Mouse (Mus musculus): ENCODE measurements at regions not wholly inside any gene's neighbourhood (a gene's known extent, or its start where the extent isn't known, plus 50 kb on each side); places are given as distances from the start of the nearest gene placed in this dataset.

- ATAC-seq (replicated peaks; ENCODE audit: low FRiP score): no peak
- no peak for DNase-seq (ENCODE audit: low spot score)
- H3K27ac ChIP-seq (ENCODE audit: low read depth, low read length): no peak overlapping the region
Observed at GRCm38 (mm10) chr5:149353039-149353655, 58.4 kb upstream of the Medag start.

GRCm38 (mm10) chr5:149354448-149355115 lies 57.0 kb upstream of the Medag start:
- no peaks in the 10 kb centered on the region; the same call in 1 of the 2 replicates for H3K9me3 ChIP-seq (ENCODE audit: control insufficient read depth, low read length)

More at GRCm38 (mm10) chr5:149353039-149353655, 58.4 kb upstream of the Medag start:
- H3K4me3 ChIP-seq (ENCODE audit: low read depth, low read length): no peak overlapping the region
- no peaks in the 10 kb centered on the region for H3K36me3 ChIP-seq (ENCODE audit: control insufficient read depth, insufficient read depth, low read length)
- peaks cover 23% of the 10 kb centered on the region for H3K4me1 ChIP-seq (replicated peaks; ENCODE audit: control insufficient read depth, insufficient read depth, low read length)
- H3K9ac ChIP-seq (ENCODE audit: low read depth, low read length): no peak overlapping the region
- H3K4me2 ChIP-seq: no peak overlapping the region
- no peaks in the 10 kb centered on the region for H3K27me3 ChIP-seq (replicated peaks; ENCODE audit: control insufficient read depth, insufficient read depth, low read length)
- 49% methylated on average over 14 of the region's 14 CpGs for WGBS
- no peaks in the 10 kb centered on the region for H3K9me3 ChIP-seq (ENCODE audit: control insufficient read depth, low read length)

GRCm38 (mm10) chr5:149355131-149355530 lies 56.4 kb upstream of the Medag start:
- H3K36me3 ChIP-seq (ENCODE audit: control insufficient read depth, insufficient read depth, low read length): no peaks in the 10 kb centered on the region
- H3K27me3 ChIP-seq (replicated peaks; ENCODE audit: control insufficient read depth, insufficient read depth, low read length): no peaks in the 10 kb centered on the region
- no peak overlapping the region for H3K4me3 ChIP-seq (ENCODE audit: low read depth, low read length)
- H3K9me3 ChIP-seq (ENCODE audit: control insufficient read depth, low read length): peaks cover 3% of the 10 kb centered on the region; the same call in 1 of the 2 replicates
- 80% methylated on average over 7 of the region's 7 CpGs for WGBS
- ATAC-seq (replicated peaks; ENCODE audit: low FRiP score) (no peak), DNase-seq (ENCODE audit: low spot score) (no peak)
- no peak overlapping the region for H3K9ac ChIP-seq (ENCODE audit: low read depth, low read length)
- peak overlapping the region; percentile 36; the same call in 1 of the 2 replicates for H3K27ac ChIP-seq (ENCODE audit: low read depth, low read length)
- peak overlapping the region; percentile 31 for H3K4me2 ChIP-seq
- H3K4me1 ChIP-seq (replicated peaks; ENCODE audit: control insufficient read depth, insufficient read depth, low read length): peaks cover 23% of the 10 kb centered on the region

More at GRCm38 (mm10) chr5:149354448-149355115, 57.0 kb upstream of the Medag start:
- Histone ChIP-seq H3K4me1 (replicated peaks; ENCODE audit: control insufficient read depth, insufficient read depth, low read length) (peaks cover 23% of the 10 kb centered on the region), H3K27me3 (replicated peaks; ENCODE audit: control insufficient read depth, insufficient read depth, low read length) (no peaks in the 10 kb centered on the region), H3K4me3 (ENCODE audit: low read depth, low read length) (no peak overlapping the region), H3K36me3 (ENCODE audit: control insufficient read depth, insufficient read depth, low read length) (no peaks in the 10 kb centered on the region), H3K27ac (ENCODE audit: low read depth, low read length) (peak overlapping the region; percentile 36; the same call in 1 of the 2 replicates), H3K9ac (ENCODE audit: low read depth, low read length) (no peak overlapping the region), H3K4me2 (peak overlapping the region; percentile 31)
- DNase-seq (ENCODE audit: low spot score): no peak
- 44% methylated on average over 4 of the region's 4 CpGs for WGBS
- peak; percentile 92 for ATAC-seq (replicated peaks; ENCODE audit: low FRiP score)

GRCm38 (mm10) chr5:149356970-149357369 lies 54.6 kb upstream of the Medag start:
- Histone ChIP-seq H3K9me3 (ENCODE audit: control insufficient read depth, low read length) (peaks cover 3% of the 10 kb centered on the region; the same call in 1 of the 2 replicates), H3K27ac (ENCODE audit: low read depth, low read length) (no peak overlapping the region), H3K27me3 (replicated peaks; ENCODE audit: control insufficient read depth, insufficient read depth, low read length) (no peaks in the 10 kb centered on the region), H3K4me2 (no peak overlapping the region), H3K36me3 (ENCODE audit: control insufficient read depth, insufficient read depth, low read length) (no peaks in the 10 kb centered on the region), H3K4me1 (replicated peaks; ENCODE audit: control insufficient read depth, insufficient read depth, low read length) (peaks cover 23% of the 10 kb centered on the region), H3K9ac (ENCODE audit: low read depth, low read length) (no peak overlapping the region), H3K4me3 (ENCODE audit: low read depth, low read length) (no peak overlapping the region)
- DNase-seq (ENCODE audit: low spot score) (no peak), ATAC-seq (replicated peaks; ENCODE audit: low FRiP score) (no peak)
- 92% methylated on average over 1 of the region's 1 CpGs for WGBS
